Mouse (Mus musculus): ENCODE measurements at regions not wholly inside any gene's neighbourhood (a gene's known extent, or its start where the extent isn't known, plus 50 kb on each side); places are given as distances from the start of the nearest gene placed in this dataset.

GRCm38 (mm10) chr8:126852184-126852583 lies 93.5 kb downstream of the Tomm20 start:
- Histone ChIP-seq H3K36me3 (no peaks in the 10 kb centered on the region), H3K4me2 (no peak overlapping the region), H3K9ac (no peak overlapping the region), H3K4me3 (no peak overlapping the region), H3K27ac (replicated peaks) (peak overlapping the region; percentile 71), H3K9me3 (no peaks in the 10 kb centered on the region), H3K4me1 (peaks cover 44% of the 10 kb centered on the region), H3K27me3 (replicated peaks) (no peaks in the 10 kb centered on the region)
- ATAC-seq (ENCODE audit: extremely low read depth, insufficient number of reproducible peaks, low FRiP score, low TSS enrichment) = no peak
- WGBS = 53% methylated on average over 5 of the region's 5 CpGs

GRCm38 (mm10) chr8:126851780-126852179 lies 93.9 kb downstream of the Tomm20 start:
- 78% methylated on average over 3 of the region's 3 CpGs for WGBS
- no peak overlapping the region for H3K4me2 ChIP-seq
- no peaks in the 10 kb centered on the region for H3K36me3 ChIP-seq
- no peaks in the 10 kb centered on the region for H3K9me3 ChIP-seq
- H3K4me3 ChIP-seq = no peak overlapping the region
- no peak overlapping the region for H3K9ac ChIP-seq
- no peak overlapping the region for H3K27ac ChIP-seq (replicated peaks)
- H3K27me3 ChIP-seq (replicated peaks) = no peaks in the 10 kb centered on the region
- ATAC-seq (ENCODE audit: extremely low read depth, insufficient number of reproducible peaks, low FRiP score, low TSS enrichment) = no peak
- peaks cover 47% of the 10 kb centered on the region for H3K4me1 ChIP-seq

- 49% methylated on average over 1 of the region's 1 CpGs for WGBS
- no peak for ATAC-seq (ENCODE audit: extremely low read depth, insufficient number of reproducible peaks, low FRiP score, low TSS enrichment)
- Histone ChIP-seq H3K9me3 (no peaks in the 10 kb centered on the region), H3K4me3 (no peak overlapping the region), H3K4me1 (peaks cover 45% of the 10 kb centered on the region), H3K36me3 (no peaks in the 10 kb centered on the region), H3K27me3 (replicated peaks) (no peaks in the 10 kb centered on the region), H3K4me2 (no peak overlapping the region), H3K27ac (replicated peaks) (peak overlapping the region; percentile 83), H3K9ac (peak overlapping the region; percentile 56)
Measured at GRCm38 (mm10) chr8:126850189-126850535, 95.5 kb downstream of the Tomm20 start.

- ATAC-seq (ENCODE audit: extremely low read depth, insufficient number of reproducible peaks, low FRiP score, low TSS enrichment) = no peak
Measured at GRCm38 (mm10) chr8:126849411-126850188, 96.0 kb downstream of the Tomm20 start.

GRCm38 (mm10) chr8:126848369-126849105 lies 97.1 kb downstream of the Tomm20 start:
- H3K27me3 ChIP-seq (replicated peaks) = no peaks in the 10 kb centered on the region
- no peak overlapping the region for H3K4me3 ChIP-seq
- no peak overlapping the region for H3K4me2 ChIP-seq
- 77% methylated on average over 13 of the region's 13 CpGs for WGBS
- H3K27ac ChIP-seq (replicated peaks) = peak overlapping the region; percentile 83
- no peak overlapping the region for H3K9ac ChIP-seq
- peaks cover 39% of the 10 kb centered on the region for H3K4me1 ChIP-seq
- H3K36me3 ChIP-seq = no peaks in the 10 kb centered on the region
- no peak for ATAC-seq (ENCODE audit: extremely low read depth, insufficient number of reproducible peaks, low FRiP score, low TSS enrichment)
- no peaks in the 10 kb centered on the region for H3K9me3 ChIP-seq

More at GRCm38 (mm10) chr8:126849411-126850188, 96.0 kb downstream of the Tomm20 start:
- H3K9me3 ChIP-seq = no peaks in the 10 kb centered on the region
- H3K9ac ChIP-seq = peak overlapping the region; percentile 56
- WGBS = 28% methylated on average over 9 of the region's 9 CpGs
- H3K4me3 ChIP-seq = no peak overlapping the region
- peak overlapping the region; percentile 83 for H3K27ac ChIP-seq (replicated peaks)
- H3K36me3 ChIP-seq = no peaks in the 10 kb centered on the region
- H3K27me3 ChIP-seq (replicated peaks) = no peaks in the 10 kb centered on the region
- no peak overlapping the region for H3K4me2 ChIP-seq
- peaks cover 43% of the 10 kb centered on the region for H3K4me1 ChIP-seq

GRCm38 (mm10) chr8:126847664-126848353 lies 97.8 kb downstream of the Tomm20 start:
- H3K9ac ChIP-seq = no peak overlapping the region
- H3K4me2 ChIP-seq = no peak overlapping the region
- no peak overlapping the region for H3K4me3 ChIP-seq
- no peaks in the 10 kb centered on the region for H3K27me3 ChIP-seq (replicated peaks)
- peak overlapping the region; percentile 83 for H3K27ac ChIP-seq (replicated peaks)
- no peaks in the 10 kb centered on the region for H3K36me3 ChIP-seq
- H3K4me1 ChIP-seq = peaks cover 39% of the 10 kb centered on the region
- WGBS = 23% methylated on average over 8 of the region's 8 CpGs
- ATAC-seq (ENCODE audit: extremely low read depth, insufficient number of reproducible peaks, low FRiP score, low TSS enrichment) = no peak
- H3K9me3 ChIP-seq = no peaks in the 10 kb centered on the region

- WGBS = 30% methylated on average over 3 of the region's 3 CpGs
- H3K36me3 ChIP-seq = no peaks in the 10 kb centered on the region
- no peak overlapping the region for H3K27ac ChIP-seq (replicated peaks)
- H3K27me3 ChIP-seq (replicated peaks) = no peaks in the 10 kb centered on the region
- H3K9me3 ChIP-seq = no peaks in the 10 kb centered on the region
- no peak for ATAC-seq (ENCODE audit: extremely low read depth, insufficient number of reproducible peaks, low FRiP score, low TSS enrichment)
- peaks cover 40% of the 10 kb centered on the region for H3K4me1 ChIP-seq
- H3K9ac ChIP-seq = no peak overlapping the region
- H3K4me3 ChIP-seq = no peak overlapping the region
- no peak overlapping the region for H3K4me2 ChIP-seq
Measured at GRCm38 (mm10) chr8:126846188-126846565, 99.5 kb downstream of the Tomm20 start.

GRCm38 (mm10) chr8:126845530-126846187 lies 100.0 kb downstream of the Tomm20 start:
- H3K27ac ChIP-seq (replicated peaks) = no peak overlapping the region

GRCm38 (mm10) chr8:126844627-126845026 lies 101.0 kb downstream of the Tomm20 start:
- Histone ChIP-seq H3K4me1 (peaks cover 43% of the 10 kb centered on the region), H3K4me3 (no peak overlapping the region), H3K36me3 (no peaks in the 10 kb centered on the region), H3K27me3 (replicated peaks) (no peaks in the 10 kb centered on the region), H3K4me2 (no peak overlapping the region), H3K9ac (no peak overlapping the region), H3K27ac (replicated peaks) (no peak overlapping the region), H3K9me3 (no peaks in the 10 kb centered on the region)
- 75% methylated on average over 4 of the region's 4 CpGs for WGBS
- ATAC-seq (ENCODE audit: extremely low read depth, insufficient number of reproducible peaks, low FRiP score, low TSS enrichment) = no peak

More at GRCm38 (mm10) chr8:126845530-126846187, 100.0 kb downstream of the Tomm20 start:
- H3K9me3 ChIP-seq = no peaks in the 10 kb centered on the region
- H3K9ac ChIP-seq = no peak overlapping the region
- no peak overlapping the region for H3K4me2 ChIP-seq
- peaks cover 45% of the 10 kb centered on the region for H3K4me1 ChIP-seq
- no peak for ATAC-seq (ENCODE audit: extremely low read depth, insufficient number of reproducible peaks, low FRiP score, low TSS enrichment)
- H3K27me3 ChIP-seq (replicated peaks) = no peaks in the 10 kb centered on the region
- WGBS = 77% methylated on average over 14 of the region's 14 CpGs
- no peak overlapping the region for H3K4me3 ChIP-seq
- no peaks in the 10 kb centered on the region for H3K36me3 ChIP-seq

- peaks cover 48% of the 10 kb centered on the region for H3K4me1 ChIP-seq
- ATAC-seq (ENCODE audit: extremely low read depth, insufficient number of reproducible peaks, low FRiP score, low TSS enrichment) = no peak
- H3K9me3 ChIP-seq = no peaks in the 10 kb centered on the region
- no peak overlapping the region for H3K27ac ChIP-seq (replicated peaks)
- H3K36me3 ChIP-seq = no peaks in the 10 kb centered on the region
- no peak overlapping the region for H3K9ac ChIP-seq
- H3K4me3 ChIP-seq = no peak overlapping the region
- no peak overlapping the region for H3K4me2 ChIP-seq
- H3K27me3 ChIP-seq (replicated peaks) = no peaks in the 10 kb centered on the region
- 72% methylated on average over 7 of the region's 7 CpGs for WGBS
Measured at GRCm38 (mm10) chr8:126841187-126841586, 104.5 kb downstream of the Tomm20 start.
